Mouse (Mus musculus): ENCODE measurements around the gene Palb2.

DNA sequence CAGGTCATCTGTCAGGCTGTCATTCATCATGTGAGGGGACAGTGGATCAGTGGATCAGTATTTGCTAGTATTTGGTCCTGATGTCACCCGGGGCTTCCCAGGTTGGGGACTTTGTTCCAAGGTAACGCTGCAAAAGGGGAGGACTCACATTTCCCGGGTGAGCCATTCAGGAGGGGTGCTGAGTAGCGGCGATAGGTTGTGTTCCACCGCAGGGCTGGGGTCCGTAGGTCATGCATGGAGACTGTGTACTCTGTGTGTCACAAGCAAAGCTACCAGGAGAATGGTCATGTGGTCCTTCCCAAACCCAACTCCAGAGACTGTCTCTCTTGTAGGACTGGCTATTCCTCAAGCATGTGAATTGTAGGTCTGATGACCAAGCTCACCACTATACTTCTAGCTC lies 47.9 kb upstream of the Palb2 start:
- TF ChIP-seq CTCF (IDR thresholded peaks at IDR 0.05; ENCODE audit: extremely low read depth, insufficient read depth, low read length): no peak
- TF ChIP-seq POLR2A (IDR thresholded peaks at IDR 0.05; ENCODE audit: extremely low read depth, insufficient read depth, low read length): no peak
